Mouse (Mus musculus): ENCODE data around the gene Ncoa6. TPM values are rescaled to one million over a fixed set of nuclear protein-coding genes. Genes with fewer than 3 reads are reported as not detected.
A peak's percentile ranks its signal among the peaks of the same experiment; 100 is the strongest.

The Ncoa6 gene
- polyA plus RNA-seq, 1 experiment from 2014 or later: 43.9 TPM

DNA sequence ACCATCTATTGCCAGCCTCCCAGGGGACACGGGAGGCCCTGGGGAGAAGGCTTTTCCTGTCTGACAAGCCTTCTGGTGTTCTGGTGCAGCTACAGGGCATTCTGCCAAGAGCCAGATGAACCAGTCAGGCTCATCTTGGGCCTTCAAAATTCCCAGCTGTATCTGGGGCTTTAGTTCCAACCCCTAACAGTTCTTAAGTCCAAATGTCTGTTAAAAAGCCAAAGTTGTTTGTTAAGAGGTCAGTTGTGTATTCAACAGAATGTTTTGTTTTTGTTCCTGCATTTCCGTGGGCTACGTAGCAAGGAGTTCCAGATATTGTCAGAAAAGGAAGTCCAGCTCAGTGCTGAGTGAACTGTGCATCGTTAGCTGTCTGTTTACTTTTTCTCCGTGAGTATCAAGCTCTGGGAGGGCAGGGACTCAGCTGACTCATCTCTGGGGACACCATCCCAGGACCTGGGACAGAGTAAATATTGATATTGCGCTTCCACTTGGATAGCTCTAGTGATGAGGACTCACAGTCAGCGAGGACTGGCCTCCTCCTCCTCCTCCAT is 104.3 kb downstream of the Ncoa6 start:
- WGBS (ENCODE audit: missing documents): 35% methylated on average over 7 of the region's 7 CpGs
- Histone ChIP-seq H3K36me3 (ENCODE audit: inconsistent target) (no peaks in the 10 kb centered on the region), H3K27ac (0 out of 2 replicates have a peak overlapping the region, but pooled peaks have one; percentile 34), H3K79me2 (ENCODE audit: inconsistent target) (no peaks in the 10 kb centered on the region), H3K4me3 (ENCODE audit: inconsistent target) (no peak overlapping the region)

DNA sequence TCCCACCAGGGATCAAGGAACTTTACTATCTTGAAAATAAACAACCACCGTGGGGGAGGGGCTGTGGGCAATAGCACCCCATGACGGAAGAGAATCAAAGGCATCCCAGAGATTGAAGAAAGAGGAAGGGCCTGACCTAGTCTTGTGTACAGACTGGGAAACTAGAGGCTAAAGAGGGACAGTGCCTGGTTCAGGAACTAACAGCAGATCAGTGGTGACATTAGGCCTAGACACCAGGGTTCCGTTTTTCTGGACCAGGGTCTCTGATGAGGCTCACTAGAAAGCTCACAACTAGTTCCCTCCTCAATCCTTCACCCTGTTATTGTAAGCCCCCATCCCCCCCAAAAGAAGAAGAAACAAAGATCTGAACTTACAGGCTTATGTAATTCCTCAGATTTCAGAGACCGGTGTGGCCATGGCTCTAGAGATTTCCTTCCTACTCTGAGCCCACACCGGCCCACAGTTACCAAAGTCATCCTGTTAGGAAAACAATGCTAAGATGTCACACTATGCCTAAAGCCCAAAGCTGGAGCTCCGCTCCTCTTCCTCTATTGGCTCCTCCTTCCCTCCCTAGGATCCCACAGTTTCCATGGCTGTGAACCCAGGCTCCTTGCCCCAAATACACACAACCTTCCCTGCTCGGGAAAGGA is 105.9 kb downstream of the Ncoa6 start:
- Histone ChIP-seq H3K79me2 (ENCODE audit: inconsistent target) (no peaks in the 10 kb centered on the region), H3K4me3 (ENCODE audit: inconsistent target) (no peak overlapping the region), H3K36me3 (ENCODE audit: inconsistent target) (no peaks in the 10 kb centered on the region), H3K27ac (peak overlapping the region; percentile 25)
- WGBS (ENCODE audit: missing documents): 25% methylated on average over 7 of the region's 7 CpGs

DNA sequence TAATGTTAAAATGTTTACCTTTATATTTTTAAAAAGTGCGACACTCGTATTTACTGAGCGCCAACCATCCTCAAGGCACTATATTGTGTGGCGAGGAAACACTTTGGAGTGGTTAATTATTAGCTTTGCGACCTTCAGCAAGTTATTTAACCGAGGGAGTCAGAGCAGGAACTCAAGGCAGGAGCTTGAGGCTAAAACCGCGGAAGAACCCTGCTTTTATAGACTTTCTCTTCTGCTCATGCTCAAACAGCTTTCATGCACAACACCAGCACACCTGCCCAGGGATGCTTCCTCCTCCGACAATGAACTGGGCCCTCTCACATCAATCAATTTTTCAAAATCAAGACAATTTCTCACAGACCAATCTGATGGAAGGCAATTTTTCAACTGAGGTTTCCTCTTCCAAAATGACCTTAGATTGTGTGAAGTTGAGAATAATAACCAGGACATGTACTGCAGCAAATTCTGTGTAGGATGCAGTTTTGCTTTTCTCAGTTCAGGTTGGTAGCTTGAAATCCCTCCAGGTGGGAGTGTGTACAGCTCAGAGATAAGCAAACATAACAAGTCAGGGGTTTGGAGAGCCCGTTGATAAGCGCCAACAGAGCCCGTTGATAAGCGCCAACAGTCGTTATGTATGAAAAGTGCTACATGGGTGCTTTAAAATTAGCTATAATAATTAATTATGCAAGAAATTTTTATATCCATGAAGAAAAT is 115.9 kb downstream of the Ncoa6 start:
- Histone ChIP-seq H3K36me3 (ENCODE audit: inconsistent target) (no peaks in the 10 kb centered on the region), H3K79me2 (ENCODE audit: inconsistent target) (peaks cover 43% of the 10 kb centered on the region), H3K27ac (no peak overlapping the region), H3K4me3 (ENCODE audit: inconsistent target) (peak overlapping the region; percentile 99)
- 36% methylated on average over 14 of the region's 14 CpGs for WGBS (ENCODE audit: missing documents)

DNA sequence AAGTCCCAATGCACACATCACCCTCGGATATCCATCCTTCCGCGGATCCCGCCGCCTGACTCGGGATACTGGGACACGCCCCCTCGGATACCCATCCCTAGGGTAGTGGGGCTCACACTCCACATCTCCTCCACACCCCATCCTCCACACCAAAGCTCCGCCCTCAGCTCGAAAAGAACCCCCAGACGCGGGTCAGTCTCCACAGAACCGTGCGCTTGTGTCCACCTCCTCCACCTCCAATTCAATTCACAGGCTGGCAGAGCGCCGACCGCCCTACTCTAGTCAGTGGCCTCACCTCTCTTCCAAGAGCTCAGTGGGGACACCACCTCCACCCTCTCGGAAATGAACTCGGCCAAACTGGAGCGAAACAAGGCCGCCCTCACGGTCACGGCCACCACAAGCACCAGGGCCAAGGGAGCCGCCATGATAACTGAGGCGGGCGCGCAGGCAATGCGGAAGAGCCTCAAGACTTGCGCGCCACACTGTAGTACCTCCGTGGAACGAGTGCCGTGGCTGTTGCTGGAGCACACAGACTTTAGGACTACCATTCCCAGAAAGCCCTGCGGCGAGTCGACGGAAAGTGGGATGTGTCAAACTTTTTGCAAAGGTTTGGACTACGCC is 116.6 kb downstream of the Ncoa6 start, which contains the start of gene Pigu:
TSS of gene Pigu (minus strand) at position 460 of the 621 bp plus-strand sequence.
- under 1% methylated on average over 38 of the region's 38 CpGs for WGBS (ENCODE audit: missing documents)
- Histone ChIP-seq H3K79me2 (ENCODE audit: inconsistent target) (peaks cover 51% of the 10 kb centered on the region), H3K36me3 (ENCODE audit: inconsistent target) (no peaks in the 10 kb centered on the region), H3K4me3 (ENCODE audit: inconsistent target) (peak within 1 kb of the TSS; percentile 99), H3K27ac (peak within 1 kb of the TSS; percentile 44)

DNA sequence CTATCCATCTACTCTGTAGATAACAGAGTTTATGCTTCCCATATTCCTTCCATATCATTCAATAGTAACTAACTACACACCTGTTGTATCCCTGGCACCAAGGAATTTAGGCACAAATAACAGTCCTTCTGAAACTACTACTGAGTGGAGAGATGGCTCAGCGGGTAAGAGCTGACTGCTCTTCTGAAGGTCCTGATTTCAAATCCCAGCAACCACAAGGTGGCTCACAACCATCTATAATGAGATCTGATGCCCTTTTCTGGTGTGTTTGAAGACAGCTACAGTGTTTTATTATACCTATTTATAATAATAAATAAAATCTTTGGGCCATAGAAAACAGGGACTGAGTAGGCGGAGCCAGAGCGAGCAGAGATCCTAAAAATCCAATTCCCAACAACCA is 119.3 kb downstream of the Ncoa6 start:
- H3K27ac ChIP-seq: no peak overlapping the region
- H3K79me2 ChIP-seq (ENCODE audit: inconsistent target): peaks cover 75% of the 10 kb centered on the region
- 100% methylated on average over 3 of the region's 3 CpGs for WGBS (ENCODE audit: missing documents)
- no peak overlapping the region for H3K4me3 ChIP-seq (ENCODE audit: inconsistent target)
- no peaks in the 10 kb centered on the region for H3K36me3 ChIP-seq (ENCODE audit: inconsistent target)

DNA sequence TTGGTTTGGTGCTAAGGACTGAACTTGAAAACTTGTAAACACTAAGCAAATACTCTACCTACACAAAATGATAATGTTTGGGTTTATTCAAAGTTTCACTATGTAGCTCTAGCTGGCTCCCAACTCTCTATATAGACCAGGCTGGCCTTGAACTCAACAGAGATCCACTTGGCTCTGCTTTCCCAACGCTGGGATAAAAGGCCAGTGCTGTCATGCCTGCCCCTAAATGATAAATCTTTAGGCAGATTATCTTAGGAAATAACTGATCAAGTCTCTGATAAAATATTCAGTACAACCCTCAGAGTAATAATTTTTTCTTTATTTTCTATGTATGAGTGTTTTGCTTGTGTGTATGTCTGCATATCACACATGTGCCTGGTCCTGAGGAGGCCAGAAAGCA is 127.0 kb downstream of the Ncoa6 start:
- no peak overlapping the region for H3K4me3 ChIP-seq (ENCODE audit: inconsistent target)
- H3K36me3 ChIP-seq (ENCODE audit: inconsistent target): no peaks in the 10 kb centered on the region
- no peak overlapping the region for H3K27ac ChIP-seq
- peaks cover 23% of the 10 kb centered on the region; the same call in 1 of the 2 replicates for H3K79me2 ChIP-seq (ENCODE audit: inconsistent target)
- 90% methylated on average over 1 of the region's 1 CpGs for WGBS (ENCODE audit: missing documents)

Other genes starting within 250 kb of the Ncoa6 start
- 226 to 667 TPM (median 283 TPM) in 3 replicates for gene Dynlrb1, start 237.4 kb downstream of the Ncoa6 start, polyA plus RNA-seq (2018)
- 10.1 to 33.5 TPM (median 21.2 TPM) in 3 replicates for gene Map1lc3a, start 197.6 kb downstream of the Ncoa6 start, polyA plus RNA-seq (2018)
- gene Pigu, start 116.5 kb downstream of the Ncoa6 start, polyA plus RNA-seq (2018): 26.4 to 67.1 TPM (median 39.7 TPM) in 3 replicates
- 38.4 to 62.3 TPM (median 55.4 TPM) in 3 replicates for gene Trp53inp2, start 92.8 kb downstream of the Ncoa6 start, polyA plus RNA-seq (2018)
- gene Acss2, start 44.1 kb upstream of the Ncoa6 start, polyA plus RNA-seq (2018): 2.5 to 12.9 TPM (median 4.1 TPM) in 3 replicates
- gene Ggt7, start 44.3 kb upstream of the Ncoa6 start, polyA plus RNA-seq (2018): not detected in 3 replicates
- gene Gss, start 118.9 kb upstream of the Ncoa6 start, polyA plus RNA-seq (2018): 13.3 to 14.6 TPM (median 14.0 TPM) in 3 replicates
- gene Myh7b, start 137.3 kb upstream of the Ncoa6 start, polyA plus RNA-seq (2018): not detected in 3 replicates
- gene Trpc4ap, start 218.5 kb upstream of the Ncoa6 start, polyA plus RNA-seq (2018): 75.1 to 96.9 TPM (median 95.0 TPM) in 3 replicates

Measured in macrophage (primary cell).